Mouse (Mus musculus) lung, postnatal 0 days (tissue): ENCODE measurements around the gene Opa1. TPM values are rescaled to one million over a fixed set of nuclear protein-coding genes. Genes with fewer than 3 reads are reported as not detected.

Experiments
- ATAC-seq: fragments of 200-750 bp; cut with Nextera tagmentation; 2 replicates; pipeline ENCODE4 v1.8.0; 2017; ENCODE audit warnings: moderate library complexity
- DNase-seq: peaks from one replicate; pipeline ENCODE4 v3.0.0-alpha.2; 2016; ENCODE audit warnings: low spot score
- H3K27ac ChIP-seq: fragments of 300-500 bp; sonication (generic); 2 replicates; pipeline ENCODE4 v1.5.1; 2014; ENCODE audit warnings: antibody characterized with exemption, mild to moderate bottlenecking, low read length, mixed read lengths
- H3K27me3 ChIP-seq: fragments of 300-500 bp; sonication (generic); replicated peaks from 2 replicates; pipeline ENCODE4 v1.6.1; 2014; ENCODE audit warnings: low read length, mixed read lengths; ENCODE audit not compliant: insufficient read depth
- H3K36me3 ChIP-seq: fragments of 300-500 bp; sonication (generic); 2 replicates; pipeline ENCODE4 v1.6.1; 2014; ENCODE audit warnings: low read length, mixed read lengths; ENCODE audit not compliant: insufficient read depth
- H3K4me1 ChIP-seq: fragments of 300-500 bp; sonication (generic); 2 replicates; pipeline ENCODE4 v1.6.1; 2014; ENCODE audit warnings: antibody characterized with exemption, low read depth, low read length, mixed read lengths; ENCODE audit not compliant: insufficient read depth
- H3K4me2 ChIP-seq: fragments of 300-500 bp; sonication (generic); replicated peaks from 2 replicates; pipeline ENCODE4 v1.6.1; 2014; ENCODE audit warnings: low read depth, mild to moderate bottlenecking, low read length, moderate library complexity, mixed read lengths
- H3K4me3 ChIP-seq: fragments of 300-500 bp; sonication (generic); 2 replicates; pipeline ENCODE4 v1.5.1; 2014; ENCODE audit warnings: low read depth, low read length
- H3K9ac ChIP-seq: fragments of 300-500 bp; sonication (generic); replicated peaks from 2 replicates; pipeline ENCODE4 v1.6.1; 2014; ENCODE audit warnings: low read depth, mild to moderate bottlenecking
- H3K9me3 ChIP-seq: fragments of 300-500 bp; sonication (generic); 2 replicates; pipeline ENCODE4 v1.6.1; 2016; ENCODE audit warnings: low read length, mixed read lengths
- CTCF ChIP-seq: IDR thresholded peaks from 2 replicates; pipeline ENCODE4 v1.5.1; 2016; ENCODE audit warnings: antibody characterized with exemption, mild to moderate bottlenecking
- EP300 ChIP-seq: IDR thresholded peaks from 2 replicates; pipeline ENCODE4 v1.6.1; 2016; ENCODE audit warnings: antibody characterized with exemption, mild to moderate bottlenecking, control low read depth
- WGBS: fragments of 180-500 bp; shearing (Covaris S2); extraction: QIAGEN DNeasy Blood & Tissue Kit; methylation state at CpG from one replicate; pipeline ENCODE4 v1.1.7; 2014; 5-methylcytosine and 5-hydroxymethylcytosine counted together
- polyA plus RNA-seq: library from polyadenylated mRNA; unstranded; fragments of >200 nt; fragmentation: Nextera tagmentation; extraction: Ambion mirVana; gene quantifications from 2 replicates; pipeline ENCODE4 v1.2.1, GENCODE M21; 2015

Gene Opa1
- polyA plus RNA-seq, 1 experiment from 2014 or later, result 13.1 TPM

- TF ChIP-seq CTCF (no peak), EP300 (no peak)
- no peaks in the 10 kb centered on the region for H3K4me1 ChIP-seq
- H3K4me3 ChIP-seq, result no peak overlapping the region
- H3K36me3 ChIP-seq, result peaks cover 12% of the 10 kb centered on the region; the same call in 1 of the 2 replicates
- H3K9ac ChIP-seq, result no peak overlapping the region
- WGBS, result 54% methylated on average over 1 of the region's 1 CpGs
- DNase-seq, result no peak
- H3K9me3 ChIP-seq, result no peaks in the 10 kb centered on the region
- H3K27ac ChIP-seq, result no peak overlapping the region
- no peak for ATAC-seq
- H3K27me3 ChIP-seq, result no peaks in the 10 kb centered on the region
- no peak overlapping the region for H3K4me2 ChIP-seq
Observed at GRCm38 (mm10) chr16:29642376-29642775, 63.2 kb downstream of the Opa1 start.

DNA sequence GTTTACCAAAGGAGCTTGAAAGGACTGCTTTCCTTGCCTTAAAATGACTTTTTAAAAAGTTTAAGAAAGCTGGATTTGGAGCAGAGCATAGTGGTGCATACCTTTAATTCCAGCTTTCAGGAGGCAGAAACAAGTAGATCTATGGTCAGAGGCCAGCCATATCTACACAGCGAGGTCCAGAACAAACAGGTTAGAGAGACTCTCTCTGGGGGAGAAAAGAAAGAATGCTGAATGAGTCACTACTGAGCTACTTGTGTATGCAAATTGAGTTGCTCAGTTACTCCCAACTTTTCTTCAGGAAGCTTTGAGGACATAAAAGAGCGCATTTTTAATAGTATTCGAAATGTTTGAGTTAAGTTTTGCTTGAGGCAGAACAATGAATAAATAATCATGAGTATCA lies 65.7 kb downstream of the Opa1 start:
- H3K27me3 ChIP-seq, result no peaks in the 10 kb centered on the region
- no peak overlapping the region for H3K27ac ChIP-seq
- 0 out of 2 replicates have a peak, but pooled peaks cover 11% of the 10 kb centered on the region for H3K36me3 ChIP-seq
- ATAC-seq (peak; percentile 81), DNase-seq (peak; percentile 66)
- no peak overlapping the region for H3K4me2 ChIP-seq
- TF ChIP-seq EP300 (no peak), CTCF (no peak)
- H3K4me1 ChIP-seq, result no peaks in the 10 kb centered on the region
- no peaks in the 10 kb centered on the region for H3K9me3 ChIP-seq
- H3K4me3 ChIP-seq, result no peak overlapping the region
- WGBS, result 63% methylated on average over 3 of the region's 3 CpGs
- no peak overlapping the region for H3K9ac ChIP-seq

DNA sequence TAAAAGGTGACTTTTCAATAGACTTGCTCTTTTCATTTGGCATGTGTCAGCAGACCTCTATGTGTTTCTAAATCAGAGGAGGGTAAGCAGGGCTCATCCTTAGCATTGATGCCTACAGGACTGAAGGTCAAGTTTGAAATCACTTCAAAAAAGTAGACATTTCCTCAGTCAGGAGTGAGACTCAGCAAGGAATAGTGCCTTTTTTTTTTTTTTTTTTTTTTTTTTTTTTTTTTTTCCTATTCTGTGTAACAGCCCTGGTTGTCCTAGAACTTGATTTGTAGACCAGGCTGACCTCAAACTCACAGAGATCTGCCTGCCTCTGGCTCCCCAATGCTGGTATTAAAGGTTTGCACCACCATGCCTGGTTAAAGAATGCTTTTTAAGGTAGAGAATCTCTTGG lies 67.1 kb downstream of the Opa1 start:
- H3K9me3 ChIP-seq, result no peaks in the 10 kb centered on the region
- H3K9ac ChIP-seq, result no peak overlapping the region
- no peak for TF ChIP-seq EP300
- TF ChIP-seq CTCF, result no peak
- H3K27me3 ChIP-seq, result no peaks in the 10 kb centered on the region
- ATAC-seq (no peak), DNase-seq (no peak)
- H3K4me3 ChIP-seq, result no peak overlapping the region
- H3K27ac ChIP-seq, result no peak overlapping the region
- H3K4me2 ChIP-seq, result no peak overlapping the region
- H3K4me1 ChIP-seq, result no peaks in the 10 kb centered on the region
- 0 out of 2 replicates have a peak, but pooled peaks cover 7% of the 10 kb centered on the region for H3K36me3 ChIP-seq

- 71% methylated on average over 9 of the region's 9 CpGs for WGBS
- Histone ChIP-seq H3K36me3 (peaks cover 5% of the 10 kb centered on the region; the same call in 1 of the 2 replicates), H3K4me1 (no peaks in the 10 kb centered on the region; the same call in 1 of the 2 replicates), H3K27me3 (no peaks in the 10 kb centered on the region), H3K9ac (no peak overlapping the region), H3K4me2 (no peak overlapping the region), H3K4me3 (no peak overlapping the region), H3K27ac (no peak overlapping the region), H3K9me3 (no peaks in the 10 kb centered on the region)
- TF ChIP-seq EP300 (no peak), CTCF (no peak)
- DNase-seq (no peak), ATAC-seq (no peak; the same call in 1 of the 2 replicates)
Observed at GRCm38 (mm10) chr16:29656187-29656825, 77.2 kb downstream of the Opa1 start.

GRCm38 (mm10) chr16:29656901-29657300 lies 77.8 kb downstream of the Opa1 start:
- H3K4me2 ChIP-seq, result no peak overlapping the region
- no peak overlapping the region for H3K27ac ChIP-seq
- H3K4me1 ChIP-seq, result no peaks in the 10 kb centered on the region; the same call in 1 of the 2 replicates
- ATAC-seq, result no peak
- peaks cover 5% of the 10 kb centered on the region; the same call in 1 of the 2 replicates for H3K36me3 ChIP-seq
- DNase-seq, result no peak
- 70% methylated on average over 10 of the region's 10 CpGs for WGBS
- H3K9me3 ChIP-seq, result no peaks in the 10 kb centered on the region
- H3K9ac ChIP-seq, result no peak overlapping the region
- H3K27me3 ChIP-seq, result no peaks in the 10 kb centered on the region
- no peak overlapping the region for H3K4me3 ChIP-seq
- no peak for TF ChIP-seq EP300
- TF ChIP-seq CTCF, result no peak

DNA sequence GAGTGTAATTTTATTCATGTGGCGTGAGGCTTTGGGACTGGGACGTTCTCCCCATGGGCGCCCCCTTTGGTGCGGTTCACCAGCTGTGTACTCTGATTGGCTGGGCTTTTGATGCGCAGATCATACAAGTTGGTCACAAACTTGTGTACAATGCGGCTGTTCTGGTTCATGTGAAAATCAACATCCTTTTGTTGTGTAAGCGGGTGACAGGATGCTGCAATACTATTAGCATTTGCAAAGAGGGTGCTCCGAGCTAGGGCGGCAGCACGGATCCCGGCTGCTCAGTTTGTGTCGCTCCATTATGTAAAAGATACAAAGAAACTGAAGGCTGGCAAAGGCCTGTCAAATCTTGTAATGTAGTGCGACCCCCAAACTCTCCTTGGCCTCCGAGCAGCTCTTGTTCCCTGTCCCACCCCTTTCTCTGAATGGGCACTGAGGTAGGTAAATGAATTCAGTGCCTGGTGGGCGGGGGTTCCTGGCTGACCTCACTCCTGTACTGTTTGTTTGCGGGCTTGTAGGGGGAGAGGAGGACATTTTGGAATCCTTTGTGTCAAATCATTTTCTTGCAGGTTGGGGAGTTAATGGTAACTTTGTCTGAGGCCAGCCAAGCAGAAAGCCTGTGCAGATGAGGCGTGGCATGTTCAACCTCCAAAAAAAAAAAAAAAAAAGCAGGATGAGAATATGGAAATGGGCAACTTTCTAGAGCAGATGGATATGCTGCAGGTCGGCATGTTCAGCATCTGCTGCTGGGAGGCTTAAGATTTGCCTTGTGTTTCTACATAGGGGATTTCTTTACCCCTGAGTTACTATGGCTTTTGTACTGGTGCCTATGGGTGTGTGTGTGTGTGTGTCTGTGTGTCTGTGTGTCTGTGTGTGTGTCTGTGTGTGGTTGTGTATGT lies 78.8 kb downstream of the Opa1 start:
- ATAC-seq, result peak; percentile 72
- peak; percentile 71 for DNase-seq
- Histone ChIP-seq H3K9ac (no peak overlapping the region), H3K27ac (no peak overlapping the region), H3K9me3 (no peaks in the 10 kb centered on the region), H3K27me3 (no peaks in the 10 kb centered on the region), H3K4me3 (no peak overlapping the region), H3K4me2 (no peak overlapping the region; the same call in 1 of the 2 replicates), H3K4me1 (no peaks in the 10 kb centered on the region; the same call in 1 of the 2 replicates), H3K36me3 (no peaks in the 10 kb centered on the region)
- WGBS, result 24% methylated on average over 18 of the region's 18 CpGs
- TF ChIP-seq CTCF (peak; percentile 47), EP300 (0 out of 2 replicates have a peak, but pooled peaks have one; percentile 38)
